Mouse (Mus musculus): Measurements from ENCODE around the gene Nsa2. TPM values are rescaled to one million over a fixed set of nuclear protein-coding genes. Genes with fewer than 3 reads are reported as not detected.

Nsa2 gene
- polyA plus RNA-seq, 1 experiment from 2014 or later, result 60.5 TPM

DNA sequence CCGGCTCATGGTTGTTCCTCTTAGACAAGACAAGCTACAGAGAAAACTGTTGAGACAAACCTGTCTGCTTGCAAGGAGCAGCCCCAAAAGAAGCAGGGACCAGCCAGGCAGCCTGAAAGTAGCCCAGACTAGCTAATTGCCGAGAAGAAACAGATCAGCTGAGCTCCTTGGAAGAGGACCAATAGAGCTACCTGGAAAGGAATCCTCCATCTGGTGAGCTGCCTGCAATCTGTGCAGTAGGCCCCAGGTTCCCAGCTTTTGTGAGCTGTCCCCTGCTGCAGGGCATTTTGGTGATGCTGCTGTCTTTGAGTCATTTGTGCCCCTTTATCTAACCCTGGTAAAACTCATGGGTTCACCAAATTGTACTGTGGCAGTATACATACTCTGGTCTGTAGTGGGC, 57.5 kb downstream of the Nsa2 start:
- DNase-seq (ENCODE audit: low spot score), result no peak
- Histone ChIP-seq H3K4me3 (no peak overlapping the region), H3K9me3 (replicated peaks) (no peaks in the 10 kb centered on the region), H3K27ac (replicated peaks) (no peak overlapping the region), H3K36me3 (no peaks in the 10 kb centered on the region), H3K4me1 (peaks cover 7% of the 10 kb centered on the region), H3K27me3 (ENCODE audit: low read depth, poor library complexity, severe bottlenecking) (no peaks in the 10 kb centered on the region)
- 84% methylated on average over 2 of the region's 2 CpGs for whole genome bisulfite sequencing

Other genes with a start within 250 kb of the Nsa2 start
- 0.41 and 0.81 TPM in 2 replicates for gene Gcnt4, start 213.2 kb downstream of the Nsa2 start, polyA plus RNA-seq (2016; fragmentation: Nextera tagmentation; extraction: Ambion mirVana)
- not detected in 2 replicates for gene 1700029F12Rik, start 103.6 kb downstream of the Nsa2 start, polyA plus RNA-seq (2016; fragmentation: Nextera tagmentation; extraction: Ambion mirVana)
- 9.5 and 10.6 TPM in 2 replicates for gene Fam169a, start 70.7 kb downstream of the Nsa2 start, polyA plus RNA-seq (2016; fragmentation: Nextera tagmentation; extraction: Ambion mirVana)
- 1.3 and 1.8 TPM in 2 replicates for gene Gm6169, start 38.7 kb downstream of the Nsa2 start, polyA plus RNA-seq (2016; fragmentation: Nextera tagmentation; extraction: Ambion mirVana)
- gene Gfm2, start within 50 bp of the Nsa2 start, polyA plus RNA-seq (2016; fragmentation: Nextera tagmentation; extraction: Ambion mirVana), result 39.2 and 45.1 TPM in 2 replicates
- gene Hexb, start 60.4 kb upstream of the Nsa2 start, polyA plus RNA-seq (2016; fragmentation: Nextera tagmentation; extraction: Ambion mirVana), result 18.5 and 19.8 TPM in 2 replicates
- 7.5 and 11.2 TPM in 2 replicates for gene Enc1, start 103.2 kb upstream of the Nsa2 start, polyA plus RNA-seq (2016; fragmentation: Nextera tagmentation; extraction: Ambion mirVana)

Data from midbrain, embryonic 10.5 days (tissue).